Mouse (Mus musculus): ENCODE data around the gene Zgrf1. TPM values are rescaled to one million over a fixed set of nuclear protein-coding genes. Genes with fewer than 3 reads are reported as not detected.

Gene Zgrf1
- total RNA-seq, 2 experiments from 2014 or later: 2.0 to 2.5 TPM

DNA sequence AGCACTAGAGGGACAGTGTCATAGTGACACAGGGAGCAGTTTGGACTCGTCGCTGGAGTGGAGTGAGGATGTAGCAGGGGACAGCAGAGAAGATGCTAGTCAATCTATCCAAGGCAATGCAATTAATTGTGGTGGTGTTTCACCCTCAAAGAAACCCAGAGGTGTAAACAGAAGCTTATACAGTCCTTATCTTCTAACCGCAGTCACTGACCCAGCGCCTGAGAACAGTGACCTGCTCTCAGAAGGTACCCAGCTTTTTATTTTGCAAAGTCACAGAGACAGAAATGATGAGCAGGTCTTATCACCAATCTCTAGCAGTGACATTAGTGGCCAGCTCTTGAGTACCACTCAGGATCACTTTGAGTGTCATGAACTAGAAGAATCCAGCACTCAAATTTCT lies 9.7 kb downstream of the Zgrf1 start:
- DNase-seq: no peak

DNA sequence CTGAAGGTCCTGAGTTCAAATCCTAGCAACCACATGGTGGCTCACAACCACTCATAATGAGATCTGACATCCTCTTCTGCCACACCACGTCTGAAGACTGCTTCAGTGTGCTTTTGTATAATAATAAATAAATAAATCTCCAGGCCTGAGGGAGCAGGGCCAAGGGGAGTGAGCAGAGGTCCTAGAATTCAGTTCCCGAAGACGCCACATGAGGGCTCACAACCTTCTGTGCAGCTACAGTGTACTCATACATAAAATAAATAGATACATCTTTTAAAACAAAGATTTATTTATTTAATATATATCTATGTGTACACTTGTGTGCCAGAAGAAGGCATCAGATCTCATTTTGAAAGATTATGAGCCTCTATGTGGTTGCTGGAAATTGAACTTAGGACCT lies 11.8 kb downstream of the Zgrf1 start:
- no peak for DNase-seq

DNA sequence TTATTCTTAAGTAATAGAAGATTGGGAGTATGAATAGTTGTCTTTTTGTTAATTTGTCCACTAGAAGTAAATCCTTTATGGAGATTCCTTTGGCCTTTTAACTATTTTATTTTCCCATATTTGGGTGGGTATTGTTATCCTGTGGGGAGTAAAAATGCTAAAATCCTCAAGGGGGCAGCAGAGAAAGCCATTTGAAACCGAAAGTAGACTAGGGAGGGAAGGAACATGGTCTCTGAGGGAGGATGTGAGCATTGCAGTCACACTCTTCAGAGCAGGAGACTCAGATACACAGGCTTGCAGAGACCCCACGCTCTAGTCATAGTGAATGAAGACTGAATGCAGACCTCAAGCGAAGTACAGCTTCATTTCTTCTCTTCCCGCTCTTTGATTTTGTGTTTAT lies 19.3 kb downstream of the Zgrf1 start:
- peak; percentile 5 to 29 for DNase-seq

DNA sequence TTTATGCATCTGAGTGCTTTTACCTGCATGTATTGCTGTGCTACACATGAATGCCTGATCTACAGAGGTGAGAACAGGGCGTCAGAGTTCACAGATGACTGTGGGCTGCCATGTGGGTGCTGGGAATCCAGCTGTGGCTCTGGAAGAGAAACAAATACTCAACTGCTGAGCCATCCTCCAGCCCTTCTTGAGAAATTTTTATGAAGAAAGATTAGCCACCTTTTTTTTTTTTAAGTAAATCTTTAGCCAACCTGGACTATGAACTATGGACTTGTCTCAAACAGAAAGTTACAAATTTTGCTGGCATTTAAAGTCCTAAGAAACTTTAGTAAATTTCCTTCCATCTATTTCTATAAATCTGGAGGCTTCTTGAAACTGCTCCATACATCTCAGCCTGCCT lies 43.8 kb downstream of the Zgrf1 start:
- no peak for DNase-seq

DNA sequence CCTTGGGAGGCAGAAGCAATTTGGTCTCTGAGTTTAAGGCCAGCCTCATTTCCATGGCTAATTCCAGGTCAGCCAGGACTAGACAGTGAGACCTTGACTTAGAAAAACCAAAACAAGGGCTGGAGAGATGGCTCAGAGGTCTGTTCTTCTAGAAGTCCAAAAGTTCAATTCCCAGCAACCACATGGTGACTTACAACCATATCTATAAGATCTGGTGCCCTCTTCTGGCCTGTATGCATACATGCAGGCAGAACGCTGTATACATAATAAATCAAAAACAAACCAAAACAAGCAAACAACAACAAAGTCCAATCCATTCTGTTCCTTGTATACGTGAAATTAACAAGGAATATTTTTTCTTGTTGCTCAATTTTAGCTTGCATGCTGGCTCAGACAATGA lies 54.8 kb downstream of the Zgrf1 start:
- DNase-seq: no peak

DNA sequence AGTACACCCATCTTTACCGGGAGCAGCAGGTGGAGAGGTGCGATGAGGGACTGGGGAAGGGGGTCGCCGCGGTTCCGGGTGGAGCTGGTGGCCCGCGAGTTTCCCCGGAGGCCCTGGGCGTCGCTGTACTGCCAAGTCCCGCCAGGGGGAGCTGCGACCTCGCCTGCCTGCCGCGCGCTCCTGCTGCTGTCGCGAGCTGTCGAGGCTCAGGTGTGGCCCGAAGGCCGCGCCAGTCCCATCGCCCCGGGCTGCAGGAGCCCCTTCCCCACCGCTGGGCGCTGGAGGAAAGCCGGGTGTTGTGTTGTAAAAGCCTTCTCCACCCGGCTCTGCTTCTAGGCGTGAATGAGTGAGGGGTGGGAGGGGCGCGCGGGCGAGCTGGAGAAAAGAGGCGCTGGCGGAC lies 72.0 kb downstream of the Zgrf1 start:
- peak; percentile 54 for DNase-seq

DNA sequence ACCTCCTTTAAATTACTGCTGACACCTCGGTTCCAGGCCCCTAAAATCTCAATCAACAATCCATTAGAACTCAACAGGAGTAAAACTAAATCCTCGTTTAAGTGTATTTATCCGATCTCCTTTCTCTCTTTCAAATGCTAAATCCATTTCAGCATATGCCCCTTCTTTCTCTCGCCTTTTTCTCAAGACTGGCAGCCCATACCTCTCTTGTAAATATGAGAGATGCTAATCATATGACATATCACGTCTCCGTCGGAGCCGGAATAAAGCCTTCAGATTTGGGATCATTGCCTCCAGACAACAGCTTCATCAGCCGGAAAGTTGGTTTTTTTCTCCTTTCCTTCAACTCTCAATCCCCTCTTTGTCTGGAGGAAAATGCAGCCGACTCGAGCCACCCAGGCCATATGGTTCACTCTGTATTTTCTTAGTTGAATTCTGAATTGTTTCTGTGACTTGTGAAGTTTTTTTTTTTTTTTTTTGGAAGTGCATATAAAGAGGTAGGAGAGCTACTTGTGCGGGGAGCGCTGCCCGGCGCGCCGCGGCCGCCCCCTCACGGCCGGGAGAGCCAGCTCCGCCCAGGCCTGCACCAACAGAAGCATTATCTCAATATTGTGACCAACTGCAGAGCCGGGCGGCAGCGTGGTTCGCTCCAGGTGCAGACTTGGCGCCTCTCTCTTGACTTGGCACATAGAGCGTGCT lies 72.6 kb downstream of the Zgrf1 start:
- no peak for DNase-seq

DNA sequence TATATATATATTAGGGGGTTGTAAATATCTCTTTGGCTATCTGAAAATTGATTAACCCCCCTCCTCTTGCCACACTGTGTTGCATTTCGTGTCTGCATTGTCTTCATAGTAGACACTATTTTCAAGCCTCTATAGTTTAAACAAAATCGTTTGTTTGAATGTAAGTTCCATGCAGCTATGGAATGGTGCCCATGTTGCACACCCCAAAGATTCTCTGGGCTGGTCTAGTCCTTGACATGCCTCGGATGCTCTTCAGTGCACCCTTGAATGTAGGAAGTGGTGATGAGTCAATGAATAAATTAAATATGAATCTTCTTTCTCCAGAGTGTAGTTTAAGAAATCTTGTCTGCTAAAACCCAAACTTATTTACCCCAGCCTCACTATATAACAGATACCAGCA lies 73.2 kb downstream of the Zgrf1 start:
- no peak for DNase-seq

DNA sequence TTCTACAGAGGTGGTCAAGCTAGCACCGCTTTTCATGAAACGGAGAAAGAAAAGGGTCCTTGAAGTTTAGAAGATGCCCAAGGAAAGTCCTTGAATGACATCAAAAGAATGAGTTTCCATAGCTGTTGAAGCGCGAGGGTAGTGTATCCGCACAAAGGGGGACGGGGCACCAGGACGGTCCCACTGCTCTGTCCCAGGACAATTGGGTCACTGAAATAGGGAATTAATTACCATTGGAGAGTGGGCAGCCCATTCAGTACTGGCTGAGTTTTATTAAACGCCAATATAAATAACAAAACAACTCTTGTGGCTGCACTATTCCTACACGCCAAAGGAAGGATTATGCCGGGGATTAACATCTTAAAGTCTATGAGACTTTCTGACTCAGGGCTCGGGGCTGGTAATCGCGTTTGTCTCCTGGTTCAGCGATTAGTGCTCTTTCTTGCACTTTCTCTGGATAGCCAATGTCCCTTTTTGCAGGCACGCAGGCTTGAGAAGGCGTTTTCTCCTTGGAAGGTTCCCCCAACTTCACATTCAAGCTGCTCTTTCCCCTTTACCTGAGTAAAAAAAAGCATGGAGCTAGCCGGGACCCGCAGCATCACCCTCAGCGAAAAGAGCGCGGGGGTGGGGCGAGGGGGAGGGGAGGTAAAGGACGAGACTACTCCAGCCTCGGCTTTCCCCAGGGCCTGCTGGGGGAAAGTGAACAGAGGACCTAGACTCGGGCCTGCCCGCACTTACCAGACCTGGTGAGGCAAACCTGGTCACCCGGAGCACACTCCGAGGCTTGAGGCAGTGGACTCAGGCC lies 74.1 kb downstream of the Zgrf1 start:
- no peak for DNase-seq

DNA sequence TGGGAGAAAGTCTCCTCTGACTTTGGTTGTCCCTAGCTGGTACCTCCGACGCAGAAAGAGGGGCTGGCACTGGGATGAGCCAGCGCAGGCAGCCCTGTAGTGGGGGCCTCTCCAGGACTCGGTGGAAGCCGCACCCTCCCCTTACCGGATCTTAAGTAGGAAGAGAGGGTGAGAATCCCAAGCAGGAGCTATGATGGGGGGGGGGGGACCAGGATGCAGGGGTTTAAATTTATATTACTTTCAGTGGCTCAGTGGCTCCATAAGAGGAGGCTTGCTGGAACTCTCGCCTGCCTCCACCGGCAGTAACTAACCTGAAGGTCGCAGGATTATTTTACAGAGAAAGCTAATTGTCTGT lies 74.6 kb downstream of the Zgrf1 start:
- no peak for DNase-seq

DNA sequence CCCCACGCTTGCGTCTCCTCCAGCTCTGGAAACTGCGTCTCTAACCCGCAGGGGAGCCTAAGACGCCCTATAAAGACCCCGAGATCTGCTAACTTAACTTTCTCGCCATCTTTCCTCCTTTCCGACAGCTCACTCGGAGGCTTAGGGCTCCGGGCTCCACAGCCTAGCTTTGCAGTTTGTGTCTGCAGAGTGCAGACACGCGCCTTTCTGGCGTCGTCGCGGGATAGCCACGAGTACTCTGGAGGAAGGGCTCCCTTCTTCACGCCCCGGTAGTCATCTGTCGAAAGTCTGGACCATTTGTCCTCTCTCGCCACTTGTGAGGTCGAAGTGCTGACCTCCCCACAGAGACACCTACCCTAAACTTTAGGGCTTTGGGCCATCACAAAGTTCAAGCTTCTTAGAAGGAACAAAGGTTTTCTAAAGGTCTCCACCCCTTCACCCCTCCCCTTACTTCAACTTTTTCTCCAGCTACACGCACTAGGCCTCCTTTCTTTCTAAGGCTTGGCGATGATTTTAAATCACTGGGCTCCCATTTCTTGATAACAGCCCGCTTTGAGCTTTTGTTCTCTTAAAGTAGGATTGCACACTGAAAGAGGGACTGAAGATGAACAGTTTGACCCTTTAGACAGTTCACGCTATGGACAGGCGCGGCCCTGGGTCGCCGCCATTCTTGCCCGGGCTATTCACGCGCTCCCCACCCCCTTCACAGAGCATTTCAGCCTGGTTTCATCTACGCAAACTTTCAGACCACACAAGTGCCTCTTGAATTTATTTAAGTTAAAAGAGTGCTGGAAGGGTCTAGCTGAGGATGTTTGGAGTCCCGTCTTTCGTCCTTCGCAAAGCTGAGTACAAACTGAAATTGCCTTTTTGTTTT lies 75.3 kb downstream of the Zgrf1 start:
- no peak for DNase-seq

DNA sequence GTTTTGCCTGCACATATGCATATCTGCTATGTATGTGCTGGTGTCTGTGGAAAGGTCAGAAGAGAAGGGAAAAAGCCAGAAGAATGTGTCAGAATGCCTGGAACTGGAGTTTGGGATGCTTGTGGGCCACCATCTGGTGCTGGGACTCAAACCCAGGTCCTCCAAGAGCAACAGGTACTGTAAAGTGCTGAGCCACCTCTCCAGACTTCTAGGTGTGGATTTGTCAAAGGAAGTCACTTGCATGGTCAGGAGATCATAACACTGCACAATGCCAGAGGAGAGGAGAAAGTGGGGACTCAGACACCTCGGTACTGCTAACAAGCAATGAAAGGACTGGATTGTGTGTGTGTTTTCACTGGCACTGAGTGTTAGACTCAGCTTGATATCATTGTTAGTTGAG lies 76.9 kb downstream of the Zgrf1 start:
- no peak for DNase-seq

DNA sequence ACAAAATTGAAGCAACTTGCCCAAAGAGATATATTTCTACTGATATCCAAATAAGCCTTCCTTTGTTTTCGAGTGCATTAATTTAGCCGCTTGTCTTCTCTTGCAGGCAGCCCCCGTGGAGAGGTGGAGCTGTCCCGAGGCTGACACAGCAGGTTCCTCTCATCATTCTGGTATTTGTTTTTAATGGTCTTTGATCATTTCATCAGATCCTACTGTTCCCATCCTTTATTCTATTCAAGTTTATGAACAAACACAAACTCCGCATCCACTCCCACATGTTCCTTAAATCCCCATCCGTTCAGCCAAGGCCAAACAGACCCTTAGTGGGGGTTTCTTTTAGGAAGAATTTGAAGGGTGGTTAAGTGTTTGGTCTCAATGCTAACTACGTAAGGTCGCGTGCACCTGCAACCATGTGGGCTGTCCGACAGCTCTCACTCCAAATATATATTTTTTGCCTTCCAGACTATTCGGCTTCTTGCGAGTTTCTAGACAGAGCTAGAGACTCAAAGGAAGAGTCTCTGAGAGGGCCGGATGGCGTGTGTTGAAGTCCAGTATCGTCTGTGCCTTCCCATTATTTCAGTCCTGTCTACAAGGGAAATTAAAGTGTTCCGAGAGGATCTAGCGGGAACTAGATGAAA lies 77.6 kb downstream of the Zgrf1 start:
- no peak for DNase-seq

DNA sequence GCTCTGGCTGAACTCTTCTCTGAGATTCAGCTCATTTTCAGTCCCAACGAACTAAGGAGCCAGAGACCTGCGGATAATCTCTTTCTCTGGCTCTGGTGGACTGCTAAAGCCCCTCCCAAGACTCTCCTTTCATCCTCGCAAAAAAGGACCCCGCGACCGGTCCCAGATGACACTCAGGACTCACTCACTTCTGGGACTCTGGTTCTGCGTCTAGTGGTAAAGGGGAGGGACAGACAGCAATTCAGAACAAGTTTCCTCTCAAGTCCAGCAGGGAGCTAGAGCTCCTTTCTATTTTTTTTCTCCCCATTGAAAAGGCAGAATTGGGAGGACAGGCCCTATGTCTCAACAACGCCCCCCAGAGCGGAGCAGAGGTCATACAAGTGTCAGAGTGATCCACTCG lies 78.3 kb downstream of the Zgrf1 start:
- no peak for DNase-seq

DNA sequence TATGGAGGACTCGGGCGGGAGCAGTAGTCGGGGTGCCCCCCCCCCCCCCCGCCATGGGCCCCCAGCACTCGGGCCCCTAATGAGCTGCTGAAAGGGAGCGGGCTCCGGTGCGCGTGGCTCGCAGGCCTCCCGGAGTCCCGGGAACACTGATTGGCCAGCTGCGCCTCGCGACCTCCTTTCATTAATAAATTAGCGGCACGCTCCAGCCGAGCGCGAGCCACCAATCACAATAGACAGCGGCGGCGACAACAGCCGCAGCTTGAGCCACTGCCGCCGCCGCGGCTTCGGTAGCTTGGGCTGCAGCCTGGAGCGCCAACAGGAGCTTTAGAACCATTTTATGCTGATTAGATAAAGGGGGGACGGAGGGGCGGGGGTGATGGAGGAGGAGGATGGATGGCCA lies 79.2 kb downstream of the Zgrf1 start:
- DNase-seq: no peak

DNA sequence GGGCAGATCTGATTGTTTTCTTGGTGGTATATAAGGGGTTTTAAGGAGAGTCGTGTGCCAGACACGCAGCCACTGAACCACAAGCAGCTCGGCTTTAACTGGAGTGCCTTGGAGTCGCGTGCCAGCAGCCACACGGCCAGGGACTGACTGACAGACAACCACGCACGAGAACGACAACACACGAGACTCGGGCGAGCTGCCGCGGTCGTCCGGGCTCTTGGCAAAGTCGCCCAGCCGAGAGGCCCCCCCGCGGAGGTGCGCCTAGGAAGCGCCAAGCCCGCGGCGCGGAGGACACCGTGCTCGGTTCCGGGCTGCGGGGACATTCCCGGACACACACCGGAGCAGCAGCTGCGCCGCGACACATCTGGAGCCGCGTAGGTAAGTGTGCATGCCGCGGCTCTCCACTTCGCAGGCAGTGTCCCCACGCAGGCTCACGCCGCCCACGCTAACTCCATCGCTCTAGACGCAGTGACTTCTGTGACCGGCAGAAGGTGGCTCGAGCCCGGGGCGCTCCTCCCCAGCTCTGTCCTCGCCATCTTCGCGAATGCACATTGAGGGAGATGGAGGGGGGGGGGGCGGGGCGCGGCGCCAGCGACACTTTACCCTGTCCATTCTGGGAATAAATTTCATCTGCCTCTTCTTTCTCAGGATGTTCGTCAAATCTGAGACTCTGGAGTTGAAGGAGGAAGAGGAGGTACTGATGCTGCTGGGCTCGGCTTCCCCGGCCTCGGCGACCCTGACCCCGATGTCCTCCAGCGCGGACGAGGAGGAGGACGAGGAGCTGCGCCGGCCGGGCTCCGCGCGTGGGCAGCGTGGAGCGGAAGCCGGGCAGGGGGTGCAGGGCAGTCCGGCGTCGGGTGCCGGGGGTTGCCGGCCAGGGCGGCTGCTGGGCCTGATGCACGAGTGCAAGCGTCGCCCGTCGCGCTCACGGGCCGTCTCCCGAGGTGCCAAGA lies 80.1 kb downstream of the Zgrf1 start, which contains the start of gene Neurog2:
Gene Neurog2 (plus strand): TSS at position 56 of the 953 bp plus-strand sequence.
- no peak for DNase-seq

DNA sequence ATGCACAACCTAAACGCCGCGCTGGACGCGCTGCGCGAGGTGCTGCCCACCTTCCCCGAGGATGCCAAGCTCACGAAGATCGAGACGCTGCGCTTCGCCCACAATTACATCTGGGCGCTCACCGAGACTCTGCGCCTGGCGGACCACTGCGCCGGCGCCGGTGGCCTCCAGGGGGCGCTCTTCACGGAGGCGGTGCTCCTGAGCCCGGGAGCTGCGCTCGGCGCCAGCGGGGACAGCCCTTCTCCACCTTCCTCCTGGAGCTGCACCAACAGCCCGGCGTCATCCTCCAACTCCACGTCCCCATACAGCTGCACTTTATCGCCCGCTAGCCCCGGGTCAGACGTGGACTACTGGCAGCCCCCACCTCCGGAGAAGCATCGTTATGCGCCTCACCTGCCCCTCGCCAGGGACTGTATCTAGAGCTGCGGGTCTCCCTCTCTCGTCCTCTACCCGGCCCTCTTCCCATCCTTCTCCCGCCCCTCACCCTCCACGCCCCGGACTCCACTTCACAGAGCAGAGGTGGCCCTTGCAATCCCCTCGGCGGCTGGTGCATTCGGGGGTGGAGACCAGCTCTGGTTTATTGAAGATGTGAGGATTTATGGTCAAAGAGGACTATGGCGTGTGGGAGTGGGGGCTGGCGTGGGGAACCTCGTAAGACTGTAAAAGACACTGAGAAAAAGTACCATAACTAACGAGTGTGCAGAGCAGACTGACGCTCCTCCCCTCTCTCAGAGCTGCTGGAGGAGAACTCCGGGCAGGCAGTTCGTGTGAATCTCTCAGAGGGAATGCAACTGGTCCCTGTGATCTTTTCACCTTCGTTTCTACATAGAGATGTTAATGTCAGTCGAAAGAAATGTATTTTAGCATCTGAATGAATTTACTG lies 81.1 kb downstream of the Zgrf1 start:
- peak; percentile 71 to 72 for DNase-seq

DNA sequence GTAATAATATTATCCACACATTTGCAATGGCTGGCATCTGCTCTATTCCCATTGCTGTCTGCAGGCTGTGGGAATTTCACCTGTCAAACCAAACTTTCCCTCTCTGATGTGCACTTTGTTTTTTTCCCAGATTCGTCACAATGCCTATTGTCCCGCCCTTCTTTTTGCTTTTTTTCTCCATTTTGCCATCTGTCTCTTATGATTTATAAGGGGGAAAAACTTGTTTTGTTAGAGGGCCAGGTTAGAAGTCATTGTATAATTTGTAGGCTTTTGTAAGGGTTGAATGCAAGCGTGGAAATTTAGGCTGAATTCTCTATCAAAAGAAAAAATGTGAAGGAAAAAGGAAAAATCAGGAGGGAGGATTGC lies 81.7 kb downstream of the Zgrf1 start:
- no peak for DNase-seq

DNA sequence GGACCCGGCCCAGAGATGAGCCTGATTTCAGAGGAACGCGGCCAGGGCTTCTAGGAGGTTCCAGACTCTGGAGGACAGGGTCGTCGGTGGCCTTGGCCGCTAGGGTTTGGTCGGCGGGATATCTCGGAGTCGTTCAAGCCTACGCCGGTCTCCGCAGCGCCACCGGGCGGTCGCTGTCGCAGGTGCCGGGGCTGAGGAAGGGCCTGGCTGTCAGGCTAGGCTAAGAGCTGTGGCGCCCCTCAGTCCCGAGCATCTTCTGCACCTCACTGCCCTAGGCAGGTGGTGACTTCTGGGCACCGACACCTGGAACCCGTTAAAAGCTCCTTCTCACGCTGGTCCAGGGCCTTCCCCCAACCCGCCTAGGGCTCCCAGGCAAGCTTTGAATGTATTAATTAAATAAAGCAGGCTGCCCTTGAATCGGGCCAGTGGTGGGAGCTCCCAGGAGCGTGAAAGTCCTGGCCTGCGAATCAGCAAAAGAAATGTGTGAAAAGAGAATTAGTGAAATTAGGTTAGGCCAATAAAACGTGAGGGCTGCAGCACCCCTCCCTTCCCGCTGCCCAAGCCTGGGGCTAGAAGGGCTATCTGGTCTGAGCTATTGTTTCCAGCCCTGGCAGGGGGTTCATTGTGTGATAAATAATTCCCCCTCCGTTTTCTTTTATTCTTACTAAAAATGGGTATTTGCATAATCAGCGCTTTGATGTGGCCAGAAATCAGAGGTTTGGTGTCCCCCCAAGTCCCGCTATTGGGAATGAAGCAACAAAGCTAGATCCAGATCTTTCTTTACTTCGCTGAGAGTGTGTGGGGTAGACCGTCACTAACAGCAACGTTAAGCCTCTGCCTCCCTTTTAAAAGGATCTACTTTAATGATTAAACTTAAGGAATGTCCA lies 86.8 kb downstream of the Zgrf1 start:
- DNase-seq: no peak
